Mouse (Mus musculus): Measurements from ENCODE around the gene Ficd. TPM values are rescaled to one million over a fixed set of nuclear protein-coding genes. Genes with fewer than 3 reads are reported as not detected.
A peak's percentile ranks its signal among the peaks of the same experiment; 100 is the strongest.
"Not testable (repeated sequence)": the region's sequence is repeated elsewhere in the genome, so short reads cannot be mapped to it uniquely, and the experiment has no call there.

The Ficd gene
- polyA plus RNA-seq, 1 experiment: 8.2 TPM

GRCm38 (mm10) chr5:113776128-113776895, 40.7 kb downstream of the Ficd start:
- no peaks in the 10 kb centered on the region for H3K27me3 ChIP-seq (ENCODE audit: control insufficient read depth, insufficient read depth, low read length)
- H3K4me3 ChIP-seq (ENCODE audit: control insufficient read depth, insufficient read depth, low read length): no peak overlapping the region
- H3K27ac ChIP-seq (ENCODE audit: control insufficient read depth, insufficient read depth, low read length): peak overlapping the region; percentile 14; the same call in 1 of the 2 replicates
- 35% methylated on average over 15 of the region's 15 CpGs for WGBS
- peaks cover 32% of the 10 kb centered on the region for H3K4me1 ChIP-seq (replicated peaks; ENCODE audit: control insufficient read depth, insufficient read depth, low read length)
- TF ChIP-seq CTCF (IDR thresholded peaks at IDR 0.05; ENCODE audit: borderline replicate concordance, control insufficient read depth, extremely low read depth, insufficient read depth, low read length, poor library complexity) (no peak), POLR2A (IDR thresholded peaks at IDR 0.05; ENCODE audit: control insufficient read depth, extremely low read depth, insufficient read depth, low read length, poor library complexity) (no peak)
- no peaks in the 10 kb centered on the region for H3K36me3 ChIP-seq (ENCODE audit: control insufficient read depth, insufficient read depth, low read length)
- no peak for DNase-seq

GRCm38 (mm10) chr5:113776896-113777226, 41.3 kb downstream of the Ficd start:
- peaks cover 32% of the 10 kb centered on the region for H3K4me1 ChIP-seq (replicated peaks; ENCODE audit: control insufficient read depth, insufficient read depth, low read length)
- 40% methylated on average over 8 of the region's 8 CpGs for WGBS
- no peak for DNase-seq
- no peaks in the 10 kb centered on the region for H3K36me3 ChIP-seq (ENCODE audit: control insufficient read depth, insufficient read depth, low read length)
- H3K27me3 ChIP-seq (ENCODE audit: control insufficient read depth, insufficient read depth, low read length): no peaks in the 10 kb centered on the region
- TF ChIP-seq CTCF (IDR thresholded peaks at IDR 0.05; ENCODE audit: borderline replicate concordance, control insufficient read depth, extremely low read depth, insufficient read depth, low read length, poor library complexity): no peak
- no peak for TF ChIP-seq POLR2A (IDR thresholded peaks at IDR 0.05; ENCODE audit: control insufficient read depth, extremely low read depth, insufficient read depth, low read length, poor library complexity)
- no peak overlapping the region for H3K27ac ChIP-seq (ENCODE audit: control insufficient read depth, insufficient read depth, low read length)
- no peak overlapping the region for H3K4me3 ChIP-seq (ENCODE audit: control insufficient read depth, insufficient read depth, low read length)

DNA sequence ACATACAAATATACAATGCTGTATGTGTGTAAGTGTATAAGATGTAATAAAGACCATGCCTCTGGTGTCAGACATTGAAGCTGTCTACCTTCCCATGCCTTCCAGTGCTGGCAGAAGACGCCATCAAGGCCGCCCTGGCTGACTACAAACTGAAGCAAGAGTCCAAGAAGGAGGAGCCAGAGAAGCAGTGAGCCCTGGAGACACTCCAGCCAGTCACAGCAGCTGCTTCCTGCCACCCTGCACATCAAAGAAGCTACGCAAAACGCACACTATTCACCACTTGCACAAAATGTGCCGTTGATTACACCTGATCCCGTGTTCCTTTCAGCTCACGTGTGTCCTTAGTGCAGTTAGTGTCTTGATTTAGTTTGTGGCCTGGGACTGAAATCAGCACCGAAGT, 42.1 kb downstream of the Ficd start:
- H3K36me3 ChIP-seq (ENCODE audit: control insufficient read depth, insufficient read depth, low read length): not testable (repeated sequence)
- H3K4me1 ChIP-seq (replicated peaks; ENCODE audit: control insufficient read depth, insufficient read depth, low read length): peaks cover 32% of the 10 kb centered on the region

DNA sequence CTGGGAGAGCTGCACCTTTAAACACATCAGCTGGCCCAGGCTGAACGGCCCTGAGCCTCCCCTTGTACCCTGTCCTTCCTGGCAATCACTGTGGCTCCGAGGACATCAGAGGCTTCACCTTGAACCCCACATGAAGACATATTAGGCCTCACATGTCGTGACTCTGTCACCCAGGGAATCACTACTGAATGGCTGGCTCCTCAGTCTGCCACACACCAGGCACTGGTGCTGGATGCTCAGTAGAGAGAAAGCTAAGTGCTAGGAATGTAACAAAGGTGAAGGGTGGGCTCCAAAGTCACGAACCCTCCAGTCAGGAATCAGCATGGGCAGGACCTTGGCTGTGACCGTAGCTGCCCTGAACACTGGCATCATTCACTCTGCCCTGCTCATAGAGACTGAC, 44.0 kb downstream of the Ficd start:
- Histone ChIP-seq H3K4me1 (replicated peaks; ENCODE audit: control insufficient read depth, insufficient read depth, low read length) (peaks cover 26% of the 10 kb centered on the region), H3K27ac (ENCODE audit: control insufficient read depth, insufficient read depth, low read length) (no peak overlapping the region), H3K27me3 (ENCODE audit: control insufficient read depth, insufficient read depth, low read length) (no peaks in the 10 kb centered on the region), H3K36me3 (ENCODE audit: control insufficient read depth, insufficient read depth, low read length) (no peaks in the 10 kb centered on the region), H3K4me3 (ENCODE audit: control insufficient read depth, insufficient read depth, low read length) (no peak overlapping the region)
- DNase-seq: no peak
- no peak for TF ChIP-seq POLR2A (IDR thresholded peaks at IDR 0.05; ENCODE audit: control insufficient read depth, extremely low read depth, insufficient read depth, low read length, poor library complexity)
- no peak for TF ChIP-seq CTCF (IDR thresholded peaks at IDR 0.05; ENCODE audit: borderline replicate concordance, control insufficient read depth, extremely low read depth, insufficient read depth, low read length, poor library complexity)
- 89% methylated on average over 5 of the region's 5 CpGs for WGBS

More for the DNA sequence above, 42.1 kb downstream of the Ficd start:
- not testable (repeated sequence) for H3K27ac ChIP-seq (ENCODE audit: control insufficient read depth, insufficient read depth, low read length); H3K4me3 ChIP-seq (ENCODE audit: control insufficient read depth, insufficient read depth, low read length); H3K27me3 ChIP-seq (ENCODE audit: control insufficient read depth, insufficient read depth, low read length)
- peak; percentile 29 for DNase-seq
- 8% methylated on average over 8 of the region's 8 CpGs for WGBS

- TF ChIP-seq CTCF (IDR thresholded peaks at IDR 0.05; ENCODE audit: borderline replicate concordance, control insufficient read depth, extremely low read depth, insufficient read depth, low read length, poor library complexity): no peak
- no peak for TF ChIP-seq POLR2A (IDR thresholded peaks at IDR 0.05; ENCODE audit: control insufficient read depth, extremely low read depth, insufficient read depth, low read length, poor library complexity)
- H3K4me3 ChIP-seq (ENCODE audit: control insufficient read depth, insufficient read depth, low read length): no peak overlapping the region
- H3K27me3 ChIP-seq (ENCODE audit: control insufficient read depth, insufficient read depth, low read length): no peaks in the 10 kb centered on the region
- H3K4me1 ChIP-seq (replicated peaks; ENCODE audit: control insufficient read depth, insufficient read depth, low read length): peaks cover 26% of the 10 kb centered on the region
- 98% methylated on average over 3 of the region's 3 CpGs for WGBS
- no peak for DNase-seq
- no peak overlapping the region for H3K27ac ChIP-seq (ENCODE audit: control insufficient read depth, insufficient read depth, low read length)
- H3K36me3 ChIP-seq (ENCODE audit: control insufficient read depth, insufficient read depth, low read length): no peaks in the 10 kb centered on the region
Observed at GRCm38 (mm10) chr5:113780082-113780752, 44.6 kb downstream of the Ficd start.

- Histone ChIP-seq H3K36me3 (ENCODE audit: control insufficient read depth, insufficient read depth, low read length) (no peaks in the 10 kb centered on the region), H3K4me3 (ENCODE audit: control insufficient read depth, insufficient read depth, low read length) (no peak overlapping the region), H3K27me3 (ENCODE audit: control insufficient read depth, insufficient read depth, low read length) (no peaks in the 10 kb centered on the region), H3K4me1 (replicated peaks; ENCODE audit: control insufficient read depth, insufficient read depth, low read length) (peaks cover 25% of the 10 kb centered on the region), H3K27ac (ENCODE audit: control insufficient read depth, insufficient read depth, low read length) (no peak overlapping the region)
- DNase-seq: no peak
- no peak for TF ChIP-seq CTCF (IDR thresholded peaks at IDR 0.05; ENCODE audit: borderline replicate concordance, control insufficient read depth, extremely low read depth, insufficient read depth, low read length, poor library complexity)
- TF ChIP-seq POLR2A (IDR thresholded peaks at IDR 0.05; ENCODE audit: control insufficient read depth, extremely low read depth, insufficient read depth, low read length, poor library complexity): no peak
- WGBS: 95% methylated on average over 5 of the region's 5 CpGs
Observed at GRCm38 (mm10) chr5:113780763-113781162, 45.2 kb downstream of the Ficd start.
